Mouse (Mus musculus): Measurements from ENCODE around the gene Imp3. TPM values are rescaled to one million over a fixed set of nuclear protein-coding genes. Genes with fewer than 3 reads are reported as not detected.

The Imp3 gene
- total and polyA plus RNA-seq, 3 experiments = 154 to 160 TPM; not detected in 1

GRCm38 (mm10) chr9:56890522-56891250 is 46.6 kb upstream of the Imp3 start:
- Histone ChIP-seq H3K27me3 (ENCODE audit: control insufficient read depth in 1 of 2, insufficient read depth in 2 of 2, low read length in 2 of 2) (no peaks in the 10 kb centered on the region), H3K9me3 (replicated peaks; ENCODE audit: insufficient read depth, low read length) (no peaks in the 10 kb centered on the region), H3K36me3 (ENCODE audit: control insufficient read depth in 1 of 2, insufficient read depth in 2 of 2, low read length in 2 of 2) (no peaks in the 10 kb centered on the region), H3K4me3 (ENCODE audit: control insufficient read depth in 1 of 2, insufficient read depth in 1 of 2, low read depth in 2 of 2, low read length in 2 of 2) (peak overlapping the region; percentile 68 to 74), H3K4me1 (ENCODE audit: control insufficient read depth in 1 of 2, insufficient read depth in 2 of 2, low read length in 2 of 2) (no peaks in the 10 kb centered on the region), H3K9ac (ENCODE audit: control insufficient read depth, low read depth, low read length, poor library complexity, severe bottlenecking) (peak overlapping the region; percentile 73), H3K27ac (ENCODE audit: control insufficient read depth, low read depth, low read length) (no peak overlapping the region), H3K79me2 (ENCODE audit: control insufficient read depth, insufficient read depth, low read length, poor library complexity) (no peaks in the 10 kb centered on the region)
- peak; percentile 46 for DNase-seq (ENCODE audit: low read depth, low spot score)
- peak; percentile 83 for TF ChIP-seq ZNF384 (IDR thresholded peaks at IDR 0.05; ENCODE audit: low read depth, low read length)
- TF ChIP-seq UBTF (IDR thresholded peaks at IDR 0.05; ENCODE audit: borderline replicate concordance, insufficient read depth, low read depth, low read length) = no peak
- TF ChIP-seq CTCF (IDR thresholded peaks at IDR 0.05 in 2 of 3, conservative IDR thresholded peaks at IDR 0.05 in 1 of 3; ENCODE audit: control insufficient read depth in 1 of 3, insufficient read depth in 1 of 3, low read depth in 2 of 3, low read length in 3 of 3, poor library complexity in 1 of 3, severe bottlenecking in 1 of 3) = peak; percentile 13 to 54 (median 42); a peak in 3 of 6 replicates
- TF ChIP-seq TBP (IDR thresholded peaks at IDR 0.05; ENCODE audit: low read depth, low read length) = no peak
- TF ChIP-seq MYC (IDR thresholded peaks at IDR 0.05; ENCODE audit: low read depth, low read length) = peak; percentile 88
- 0 out of 2 replicates have a peak, but pooled peaks have one; percentile 22 for TF ChIP-seq MXI1 (IDR thresholded peaks at IDR 0.05; ENCODE audit: low read depth, low read length)
- TF ChIP-seq GATA1 (IDR thresholded peaks at IDR 0.05; ENCODE audit: low read depth, low read length) = no peak
- no peak for TF ChIP-seq POLR2A (IDR thresholded peaks at IDR 0.05; ENCODE audit: control insufficient read depth in 1 of 2, insufficient read depth in 1 of 2, low read depth in 1 of 2, low read length in 2 of 2, poor library complexity in 1 of 2)
- TF ChIP-seq RAD21 (IDR thresholded peaks at IDR 0.05; ENCODE audit: low read depth, low read length) = peak; percentile 6; the same call in 1 of the 2 replicates
- no peak; the same call in 1 of the 2 replicates for TF ChIP-seq MAX (IDR thresholded peaks at IDR 0.05; ENCODE audit: low read length)
- no peak for TF ChIP-seq MEF2A (IDR thresholded peaks at IDR 0.05; ENCODE audit: extremely low read depth, insufficient replicate concordance, low read depth, low read length, poor library complexity, severe bottlenecking)
- TF ChIP-seq BHLHE40 (IDR thresholded peaks at IDR 0.05; ENCODE audit: borderline replicate concordance, low read depth, low read length) = no peak

GRCm38 (mm10) chr9:56891517-56892011 is 45.7 kb upstream of the Imp3 start:
- no peaks in the 10 kb centered on the region for H3K9me3 ChIP-seq (replicated peaks; ENCODE audit: insufficient read depth, low read length)
- H3K27ac ChIP-seq (ENCODE audit: control insufficient read depth, low read depth, low read length) = no peak overlapping the region
- H3K4me3 ChIP-seq (ENCODE audit: control insufficient read depth in 1 of 2, insufficient read depth in 1 of 2, low read depth in 2 of 2, low read length in 2 of 2) = peak overlapping the region in 1 of 2 experiments; percentile 24; a peak in 2 of 4 replicates
- no peaks in the 10 kb centered on the region for H3K36me3 ChIP-seq (ENCODE audit: control insufficient read depth in 1 of 2, insufficient read depth in 2 of 2, low read length in 2 of 2)
- H3K4me1 ChIP-seq (ENCODE audit: control insufficient read depth in 1 of 2, insufficient read depth in 2 of 2, low read length in 2 of 2) = no peaks in the 10 kb centered on the region
- H3K9ac ChIP-seq (ENCODE audit: control insufficient read depth, low read depth, low read length, poor library complexity, severe bottlenecking) = peak overlapping the region; percentile 30
- peak; percentile 92 for DNase-seq (ENCODE audit: low read depth, low spot score)
- H3K79me2 ChIP-seq (ENCODE audit: control insufficient read depth, insufficient read depth, low read length, poor library complexity) = no peaks in the 10 kb centered on the region
- H3K27me3 ChIP-seq (ENCODE audit: control insufficient read depth in 1 of 2, insufficient read depth in 2 of 2, low read length in 2 of 2) = no peaks in the 10 kb centered on the region
- TF ChIP-seq JUND (IDR thresholded peaks at IDR 0.05; ENCODE audit: low read depth, low read length) (no peak), GABPA (IDR thresholded peaks at IDR 0.05; ENCODE audit: low read depth, low read length) (no peak), E2F4 (IDR thresholded peaks at IDR 0.05; ENCODE audit: borderline replicate concordance, low read depth, low read length) (no peak), HCFC1 (IDR thresholded peaks at IDR 0.05; ENCODE audit: low read depth, low read length) (0 out of 2 replicates have a peak, but pooled peaks have one; percentile 13), CHD2 (IDR thresholded peaks at IDR 0.05; ENCODE audit: low read length) (no peak), MAFK (IDR thresholded peaks at IDR 0.05; ENCODE audit: borderline replicate concordance, low read depth, low read length) (no peak), MYB (IDR thresholded peaks at IDR 0.05; ENCODE audit: low read depth, low read length) (no peak), USF1 (IDR thresholded peaks at IDR 0.05; ENCODE audit: low read depth, low read length) (no peak), BHLHE40 (IDR thresholded peaks at IDR 0.05; ENCODE audit: borderline replicate concordance, low read depth, low read length) (no peak), TCF12 (IDR thresholded peaks at IDR 0.05; ENCODE audit: low read depth, low read length) (no peak), MXI1 (IDR thresholded peaks at IDR 0.05; ENCODE audit: low read depth, low read length) (no peak), EP300 (IDR thresholded peaks at IDR 0.05; ENCODE audit: low read depth in 1 of 2, low read length in 2 of 2) (no peak), ELF1 (IDR thresholded peaks at IDR 0.05; ENCODE audit: low read depth, low read length) (no peak), TAL1 (IDR thresholded peaks at IDR 0.05; ENCODE audit: low read length) (no peak), CTCF (IDR thresholded peaks at IDR 0.05 in 2 of 3, conservative IDR thresholded peaks at IDR 0.05 in 1 of 3; ENCODE audit: control insufficient read depth in 1 of 3, insufficient read depth in 1 of 3, low read depth in 2 of 3, low read length in 3 of 3, poor library complexity in 1 of 3, severe bottlenecking in 1 of 3) (peak; percentile 70 to 99 (median 83)), GATA1 (IDR thresholded peaks at IDR 0.05; ENCODE audit: low read depth, low read length) (no peak), ZC3H11A (IDR thresholded peaks at IDR 0.05; ENCODE audit: low read depth, low read length) (peak; percentile 91), ZMIZ1 (IDR thresholded peaks at IDR 0.05; ENCODE audit: low read depth, low read length) (no peak), MAZ (IDR thresholded peaks at IDR 0.05; ENCODE audit: low read depth, low read length) (no peak), RAD21 (IDR thresholded peaks at IDR 0.05; ENCODE audit: low read depth, low read length) (peak; percentile 100), CHD1 (IDR thresholded peaks at IDR 0.05; ENCODE audit: low read depth, low read length) (no peak), POLR2AphosphoS5 (IDR thresholded peaks at IDR 0.05; ENCODE audit: borderline replicate concordance, low read depth, low read length) (no peak)
